In genomic region chr14:16372761-16373160, GRCm38 (mm10) we compare ENCODE assay signal across 16 mouse cellular contexts. TPM values are rescaled to one million over a fixed set of nuclear protein-coding genes. Genes with fewer than 3 reads are reported as not detected.
DNase-seq lines count a peak whose midpoint lies in the region; ATAC-seq lines count a peak whose summit lies in the region.
"Had no signal": no experiment of that assay in that cellular context is flagged by ENCODE, and none has a peak within 500 bp of the region (broad histone marks: within the 10 kb centered on the region; RNA-seq: fewer than 3 reads in every experiment).

No protein-coding gene starts in this region.

- peak; percentile 44 for DNase-seq in A20 (ENCODE audit: low read depth, low spot score)
- DNase-seq in lung, postnatal 14 days = no peak
- no peak for DNase-seq in layer of hippocampus, postnatal 25 days (ENCODE audit: extremely low spot score in 1 of 2, low spot score in 1 of 2)
- no peak for DNase-seq in left cerebral cortex, adult 11 months (ENCODE audit: low spot score)
- DNase-seq: adrenal gland, adult 8-10 months; cerebellum, adult 9-10 months; gastrocnemius, postnatal 36 days; heart, postnatal 14 days; midbrain, embryonic 14.5 days; retina, postnatal 1 day; thymus, postnatal 14 days had no signal

- peak; percentile 72 for ATAC-seq in CD4-positive, CD25-positive, alpha-beta regulatory T cell, adult 4 months
- ATAC-seq in granulocyte monocyte progenitor cell, adult 5-6 weeks (replicated peaks; ENCODE audit: poor library complexity, severe bottlenecking) = peak; percentile 85
- ATAC-seq in megakaryocyte-erythroid progenitor cell, adult 5-6 weeks (replicated peaks; ENCODE audit: low FRiP score, low TSS enrichment, poor library complexity, severe bottlenecking) = peak; percentile 38; the same call in 1 of the 2 replicates
- ATAC-seq: forebrain, embryonic 15.5 days; intestine, postnatal 0 days had no signal

RNA-seq across cellular contexts. Expression of gene Top2b, which starts 7.8 kb away (rescaled TPM):
- polyA plus RNA-seq in CD4-positive, CD25-positive, alpha-beta regulatory T cell, adult 4 months (2017; shearing (Covaris generic)) = 100 to 1,000 TPM in 1 of 2 experiments, 10 to 100 TPM in 1; 40.0 to 119 TPM
- 84.8 and 111 TPM in 2 replicates for total RNA-seq in granulocyte monocyte progenitor cell, adult 5-6 weeks (2014; fragmentation: Nextera tagmentation)
- 125 and 160 TPM in 2 replicates for total RNA-seq in granulocyte monocyte progenitor cell, adult 5-6 weeks (2017)
- 104 and 164 TPM in 2 replicates for total RNA-seq in megakaryocyte-erythroid progenitor cell, adult 5-6 weeks (2014; fragmentation: Nextera tagmentation)
- total RNA-seq in megakaryocyte-erythroid progenitor cell, adult 5-6 weeks (2017) = 230 and 254 TPM in 2 replicates
- total RNA-seq in layer of hippocampus, postnatal 25 days (2021) = 10 to 100 TPM; 92.1 to 97.7 TPM
